In the genomic region with DNA sequence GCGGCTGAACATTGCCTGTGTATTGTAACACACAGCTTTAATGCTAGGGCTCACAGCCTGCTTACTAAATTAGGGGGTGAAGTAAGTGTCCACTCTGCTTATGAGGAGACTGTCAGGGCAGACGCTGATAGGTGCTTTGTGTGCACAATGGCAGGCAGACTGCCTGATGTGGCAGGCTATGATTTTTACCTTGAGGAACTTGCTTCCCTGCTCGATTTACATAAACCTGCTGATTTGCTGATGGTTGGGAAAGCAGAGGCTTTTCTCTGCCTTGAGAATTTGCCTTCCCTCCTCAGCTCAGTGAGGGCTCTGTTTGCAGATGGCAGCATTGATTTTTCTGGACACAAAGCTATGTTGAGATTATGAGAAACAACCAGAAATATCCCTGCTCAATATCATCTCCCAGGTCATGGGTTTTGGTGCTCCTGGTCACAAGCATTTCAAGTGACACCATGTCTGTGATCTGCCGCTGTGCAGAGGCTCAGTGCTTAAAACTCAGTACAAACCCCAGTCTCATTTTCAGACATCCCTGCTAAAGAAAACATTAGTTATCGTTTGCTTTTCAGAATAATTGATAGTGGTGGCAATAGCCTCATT, we compare ENCODE assay signal across 15 mouse cellular contexts.
DNase-seq lines count a peak whose midpoint lies in the region; ATAC-seq and TF ChIP-seq lines count a peak whose summit lies in the region.
"Had no signal": no experiment of that assay in that cellular context is flagged by ENCODE, and none has a peak within 500 bp of the region (broad histone marks: within the 10 kb centered on the region; RNA-seq: fewer than 3 reads in every experiment).

No protein-coding gene starts in this region.

- peak overlapping the region; percentile 20 to 47; a peak in 3 of 4 replicates for H3K27ac ChIP-seq in heart, embryonic 14.5 days (replicated peaks in 1 of 2; ENCODE audit: control insufficient read depth in 1 of 2, insufficient read depth in 1 of 2, low read depth in 2 of 2, low read length in 2 of 2)
- peak overlapping the region; percentile 9 for H3K27ac ChIP-seq in embryonic facial prominence, embryonic 12.5 days
- peak overlapping the region; percentile 86 for H3K27ac ChIP-seq in hindbrain, embryonic 11.5 days (ENCODE audit: low read depth, low read length)
- H3K27ac ChIP-seq in midbrain, postnatal 0 days (ENCODE audit: low read depth, low read length), result peak overlapping the region; percentile 64
- H3K27ac ChIP-seq in thymus, adult 2 months (ENCODE audit: control insufficient read depth, insufficient read depth, low read length), result no peak overlapping the region
- H3K27ac ChIP-seq: limb, embryonic 15.5 days had no signal

- H3K4me3 ChIP-seq in heart, embryonic 14.5 days (ENCODE audit: control insufficient read depth in 1 of 2, insufficient read depth in 1 of 2, low read depth in 1 of 2, low read length in 2 of 2), result no peak overlapping the region
- no peak overlapping the region for H3K4me3 ChIP-seq in embryonic facial prominence, embryonic 12.5 days
- no peak overlapping the region for H3K4me3 ChIP-seq in hindbrain, embryonic 11.5 days (ENCODE audit: low read depth, low read length)
- H3K4me3 ChIP-seq in midbrain, postnatal 0 days (ENCODE audit: low read depth, low read length), result no peak overlapping the region
- H3K4me3 ChIP-seq in thymus, adult 2 months (ENCODE audit: control insufficient read depth, insufficient read depth, low read length), result no peak overlapping the region
- H3K4me3 ChIP-seq: erythroblast, embryonic 14.5 days; limb, embryonic 15.5 days; megakaryocyte, embryonic 14.5 days had no signal

- ATAC-seq in heart, embryonic 14.5 days (ENCODE audit: insufficient number of reproducible peaks, insufficient read depth, low FRiP score, low read depth), result no peak
- no peak for ATAC-seq in embryonic facial prominence, embryonic 12.5 days (ENCODE audit: insufficient number of reproducible peaks, insufficient read depth, low FRiP score, low TSS enrichment)
- 0 out of 2 replicates have a peak, but pooled peaks have one; percentile 53 for ATAC-seq in hindbrain, embryonic 11.5 days (ENCODE audit: low FRiP score)
- peak; percentile 38; the same call in 1 of the 2 replicates for ATAC-seq in midbrain, postnatal 0 days (ENCODE audit: low FRiP score)
- ATAC-seq: CD4-positive, CD25-positive, alpha-beta regulatory T cell, adult 4 months had no signal

- TF ChIP-seq POLR2A in thymus, adult 2 months (IDR thresholded peaks at IDR 0.05; ENCODE audit: control insufficient read depth, extremely low read depth, insufficient read depth, low read length, poor library complexity), result no peak

- H3K27me3 ChIP-seq in heart, embryonic 14.5 days (ENCODE audit: control insufficient read depth, insufficient read depth, low read length), result no peaks in the 10 kb centered on the region
- no peaks in the 10 kb centered on the region for H3K27me3 ChIP-seq in embryonic facial prominence, embryonic 12.5 days
- H3K27me3 ChIP-seq in hindbrain, embryonic 11.5 days (ENCODE audit: control insufficient read depth, insufficient read depth, low read length), result no peaks in the 10 kb centered on the region
- no peaks in the 10 kb centered on the region for H3K27me3 ChIP-seq in midbrain, postnatal 0 days (ENCODE audit: insufficient read depth, low read length)
- H3K27me3 ChIP-seq in thymus, adult 2 months (ENCODE audit: control insufficient read depth, insufficient read depth, low read length), result no peaks in the 10 kb centered on the region
- H3K27me3 ChIP-seq: limb, embryonic 15.5 days; megakaryocyte, embryonic 14.5 days had no signal

- no peak for DNase-seq in heart, postnatal 14 days
- DNase-seq in hindbrain, embryonic 11.5 days (ENCODE audit: low spot score), result peak; percentile 58
- DNase-seq in midbrain, postnatal 0 days (ENCODE audit: low spot score), result no peak
- DNase-seq in cerebellum, adult 18-20 months, result no peak
- DNase-seq in thymus, adult 2 months, result no peak
- no peak for DNase-seq in ovary, postnatal 36 days (ENCODE audit: low spot score)
- DNase-seq: adrenal gland, postnatal 36 days; cerebellum, adult 9-11 months; layer of hippocampus, postnatal 36 days had no signal

- WGBS in heart, embryonic 14.5 days, result 43% methylated on average over 5 of the region's 5 CpGs
- 57% methylated on average over 5 of the region's 5 CpGs for WGBS in embryonic facial prominence, embryonic 12.5 days
- WGBS in hindbrain, embryonic 11.5 days, result 28% methylated on average over 5 of the region's 5 CpGs
- WGBS in midbrain, postnatal 0 days, result 9% methylated on average over 5 of the region's 5 CpGs
- WGBS in thymus, adult 2 months, result 91% methylated on average over 5 of the region's 5 CpGs

- H3K4me1 ChIP-seq in heart, embryonic 14.5 days (ENCODE audit: control insufficient read depth in 2 of 2, insufficient read depth in 2 of 2, low read length in 2 of 2), result peaks cover 12 to 36% of the 10 kb centered on the region in 2 experiments
- H3K4me1 ChIP-seq in embryonic facial prominence, embryonic 12.5 days, result peaks cover 16% of the 10 kb centered on the region
- H3K4me1 ChIP-seq in hindbrain, embryonic 11.5 days (replicated peaks; ENCODE audit: control insufficient read depth, insufficient read depth, low read length), result peaks cover 3% of the 10 kb centered on the region
- H3K4me1 ChIP-seq in midbrain, postnatal 0 days (ENCODE audit: insufficient read depth, low read length), result no peaks in the 10 kb centered on the region; the same call in none of the 2 replicates
- peaks cover 2% of the 10 kb centered on the region; the same call in 1 of the 2 replicates for H3K4me1 ChIP-seq in thymus, adult 2 months (replicated peaks; ENCODE audit: control insufficient read depth, insufficient read depth, low read length)

- H3K4me2 ChIP-seq in heart, embryonic 14.5 days (ENCODE audit: low read length), result no peak overlapping the region
- no peak overlapping the region for H3K4me2 ChIP-seq in embryonic facial prominence, embryonic 12.5 days (replicated peaks)
- 0 out of 2 replicates have a peak overlapping the region, but pooled peaks have one; percentile 6 for H3K4me2 ChIP-seq in hindbrain, embryonic 11.5 days (replicated peaks; ENCODE audit: low read depth, low read length)
- H3K4me2 ChIP-seq in midbrain, postnatal 0 days (ENCODE audit: low read depth, low read length, poor library complexity, severe bottlenecking), result no peak overlapping the region
- H3K4me2 ChIP-seq: limb, embryonic 15.5 days had no signal

- intact Hi-C loops in heart, postnatal 14 days (cut with DNase I), result no loop called here

- H3K36me3 ChIP-seq in heart, embryonic 14.5 days (ENCODE audit: control insufficient read depth, insufficient read depth, low read length), result peaks cover 13% of the 10 kb centered on the region
- H3K36me3 ChIP-seq in embryonic facial prominence, embryonic 12.5 days, result peaks cover 7% of the 10 kb centered on the region
- H3K36me3 ChIP-seq in hindbrain, embryonic 11.5 days (ENCODE audit: control insufficient read depth, insufficient read depth, low read length), result no peaks in the 10 kb centered on the region
- no peaks in the 10 kb centered on the region for H3K36me3 ChIP-seq in midbrain, postnatal 0 days (ENCODE audit: insufficient read depth, low read length)
- no peaks in the 10 kb centered on the region for H3K36me3 ChIP-seq in thymus, adult 2 months (ENCODE audit: control insufficient read depth, insufficient read depth, low read length)
- H3K36me3 ChIP-seq: limb, embryonic 15.5 days had no signal

- 0 out of 2 replicates have a peak overlapping the region, but pooled peaks have one; percentile 11 for H3K9ac ChIP-seq in heart, embryonic 14.5 days (ENCODE audit: low read length)
- H3K9ac ChIP-seq in embryonic facial prominence, embryonic 12.5 days, result no peak overlapping the region
- H3K9ac ChIP-seq in hindbrain, embryonic 11.5 days (ENCODE audit: low read depth, low read length), result 0 out of 2 replicates have a peak overlapping the region, but pooled peaks have one; percentile 17
- no peak overlapping the region for H3K9ac ChIP-seq in midbrain, postnatal 0 days (replicated peaks; ENCODE audit: low read length, poor library complexity, severe bottlenecking)
- H3K9ac ChIP-seq: limb, embryonic 15.5 days had no signal

- no peaks in the 10 kb centered on the region for H3K9me3 ChIP-seq in heart, embryonic 14.5 days (ENCODE audit: control insufficient read depth, low read length)
- no peaks in the 10 kb centered on the region for H3K9me3 ChIP-seq in embryonic facial prominence, embryonic 12.5 days
- no peaks in the 10 kb centered on the region for H3K9me3 ChIP-seq in hindbrain, embryonic 11.5 days (ENCODE audit: control insufficient read depth, low read length)
- H3K9me3 ChIP-seq in midbrain, postnatal 0 days (ENCODE audit: low read length), result no peaks in the 10 kb centered on the region
- H3K9me3 ChIP-seq: limb, embryonic 15.5 days; megakaryocyte, embryonic 14.5 days had no signal

- no peak; the same call in 1 of the 2 replicates for TF ChIP-seq CTCF in midbrain, postnatal 0 days (IDR thresholded peaks at IDR 0.05)
- TF ChIP-seq CTCF in thymus, adult 2 months (IDR thresholded peaks at IDR 0.05; ENCODE audit: borderline replicate concordance, control insufficient read depth, extremely low read depth, insufficient read depth, low read length, poor library complexity), result no peak

Comparison
In these comparisons a context has a peak if more than half of its experiments do, and no peak if none do; other contexts are left out.
1. ATAC-seq: peak in hindbrain, embryonic 11.5 days (single experiment) and midbrain, postnatal 0 days (single experiment); none in heart, embryonic 14.5 days (single experiment) and embryonic facial prominence, embryonic 12.5 days (single experiment).
2. H3K9ac ChIP-seq: peak in heart, embryonic 14.5 days (single experiment) and hindbrain, embryonic 11.5 days (single experiment); none in embryonic facial prominence, embryonic 12.5 days (single experiment) and midbrain, postnatal 0 days (single experiment).